Mouse (Mus musculus): ENCODE measurements at regions not wholly inside any gene's neighbourhood (a gene's known extent, or its start where the extent isn't known, plus 50 kb on each side); places are given as distances from the start of the nearest gene placed in this dataset.

- Histone ChIP-seq H3K4me3 (no peak overlapping the region), H3K27me3 (ENCODE audit: control insufficient read depth, insufficient read depth, insufficient read length) (no peaks in the 10 kb centered on the region)
- no peak for TF ChIP-seq MYOG (IDR thresholded peaks at IDR 0.05; ENCODE audit: control insufficient read depth in 1 of 3, insufficient read depth in 1 of 3, insufficient read length in 2 of 3, low read depth in 2 of 3)
- TF ChIP-seq CEBPB (IDR thresholded peaks at IDR 0.05; ENCODE audit: insufficient read depth, poor library complexity, severe bottlenecking): no peak
- no peak for TF ChIP-seq USF1 (IDR thresholded peaks at IDR 0.05; ENCODE audit: low read depth)
- no peak for TF ChIP-seq POLR2AphosphoS2 (IDR thresholded peaks at IDR 0.05; ENCODE audit: insufficient read length, low read depth)
- TF ChIP-seq MYOD1 (IDR thresholded peaks at IDR 0.05; ENCODE audit: control insufficient read depth in 1 of 3, insufficient read length in 2 of 3, low read depth in 2 of 3): no peak
- TF ChIP-seq E2F4 (IDR thresholded peaks at IDR 0.05; ENCODE audit: insufficient read depth): no peak
- TF ChIP-seq POLR2A (IDR thresholded peaks at IDR 0.05; ENCODE audit: insufficient read length, low read depth): no peak
- no peak for TF ChIP-seq SRF (IDR thresholded peaks at IDR 0.05; ENCODE audit: control insufficient read depth, insufficient read length, low read depth)
- no peak for TF ChIP-seq REST (IDR thresholded peaks at IDR 0.05; ENCODE audit: insufficient read depth, insufficient read length)
- TF ChIP-seq MAX (IDR thresholded peaks at IDR 0.05; ENCODE audit: low read depth): no peak
- no peak for TF ChIP-seq TCF3 (IDR thresholded peaks at IDR 0.05; ENCODE audit: insufficient read length, low read depth)
- no peak for TF ChIP-seq TCF12 (IDR thresholded peaks at IDR 0.05; ENCODE audit: insufficient read depth, poor library complexity, severe bottlenecking)
Observed at GRCm38 (mm10) chr16:92889537-92889936, 63.6 kb upstream of the Runx1 start.

GRCm38 (mm10) chr16:92886226-92886625, 60.3 kb upstream of the Runx1 start:
- H3K27me3 ChIP-seq (ENCODE audit: control insufficient read depth, insufficient read depth, insufficient read length): no peaks in the 10 kb centered on the region
- H3ac ChIP-seq (ENCODE audit: control insufficient read depth, insufficient read length): no peak overlapping the region
- no peak overlapping the region for H3K4me2 ChIP-seq (ENCODE audit: low read depth)

More at GRCm38 (mm10) chr16:92889537-92889936, 63.6 kb upstream of the Runx1 start:
- no peak overlapping the region for H3K4me2 ChIP-seq (ENCODE audit: low read depth)
- no peaks in the 10 kb centered on the region for H3K36me3 ChIP-seq (ENCODE audit: control insufficient read depth, insufficient read depth)
- no peak overlapping the region for H3ac ChIP-seq (ENCODE audit: control insufficient read depth, insufficient read length)
- no peaks in the 10 kb centered on the region for H3K79me2 ChIP-seq (ENCODE audit: control insufficient read depth, insufficient read depth)

GRCm38 (mm10) chr16:92883821-92884272, 57.9 kb upstream of the Runx1 start:
- TF ChIP-seq CEBPB (IDR thresholded peaks at IDR 0.05; ENCODE audit: insufficient read depth, poor library complexity, severe bottlenecking) (no peak), SRF (IDR thresholded peaks at IDR 0.05; ENCODE audit: control insufficient read depth, insufficient read length, low read depth) (no peak), MYOD1 (IDR thresholded peaks at IDR 0.05; ENCODE audit: control insufficient read depth in 1 of 3, insufficient read length in 2 of 3, low read depth in 2 of 3) (no peak), TCF3 (IDR thresholded peaks at IDR 0.05; ENCODE audit: insufficient read length, low read depth) (no peak), E2F4 (IDR thresholded peaks at IDR 0.05; ENCODE audit: insufficient read depth) (no peak), POLR2A (IDR thresholded peaks at IDR 0.05; ENCODE audit: insufficient read length, low read depth) (no peak), MYOG (IDR thresholded peaks at IDR 0.05; ENCODE audit: control insufficient read depth in 1 of 3, insufficient read depth in 1 of 3, insufficient read length in 2 of 3, low read depth in 2 of 3) (no peak), TCF12 (IDR thresholded peaks at IDR 0.05; ENCODE audit: insufficient read depth, poor library complexity, severe bottlenecking) (no peak), POLR2AphosphoS2 (IDR thresholded peaks at IDR 0.05; ENCODE audit: insufficient read length, low read depth) (no peak), USF1 (IDR thresholded peaks at IDR 0.05; ENCODE audit: low read depth) (no peak), MAX (IDR thresholded peaks at IDR 0.05; ENCODE audit: low read depth) (no peak), REST (IDR thresholded peaks at IDR 0.05; ENCODE audit: insufficient read depth, insufficient read length) (no peak)
- Histone ChIP-seq H3K36me3 (ENCODE audit: control insufficient read depth, insufficient read depth) (no peaks in the 10 kb centered on the region), H3K79me2 (ENCODE audit: control insufficient read depth, insufficient read depth) (no peaks in the 10 kb centered on the region), H3K27me3 (ENCODE audit: control insufficient read depth, insufficient read depth, insufficient read length) (no peaks in the 10 kb centered on the region), H3K4me2 (ENCODE audit: low read depth) (no peak overlapping the region), H3K4me3 (no peak overlapping the region), H3ac (ENCODE audit: control insufficient read depth, insufficient read length) (no peak overlapping the region)

More at GRCm38 (mm10) chr16:92886226-92886625, 60.3 kb upstream of the Runx1 start:
- Histone ChIP-seq H3K79me2 (ENCODE audit: control insufficient read depth, insufficient read depth) (no peaks in the 10 kb centered on the region), H3K36me3 (ENCODE audit: control insufficient read depth, insufficient read depth) (no peaks in the 10 kb centered on the region), H3K4me3 (no peak overlapping the region)
- TF ChIP-seq POLR2A (IDR thresholded peaks at IDR 0.05; ENCODE audit: insufficient read length, low read depth) (no peak), TCF12 (IDR thresholded peaks at IDR 0.05; ENCODE audit: insufficient read depth, poor library complexity, severe bottlenecking) (no peak), MYOD1 (IDR thresholded peaks at IDR 0.05; ENCODE audit: control insufficient read depth in 1 of 3, insufficient read length in 2 of 3, low read depth in 2 of 3) (no peak), MYOG (IDR thresholded peaks at IDR 0.05; ENCODE audit: control insufficient read depth in 1 of 3, insufficient read depth in 1 of 3, insufficient read length in 2 of 3, low read depth in 2 of 3) (no peak), SRF (IDR thresholded peaks at IDR 0.05; ENCODE audit: control insufficient read depth, insufficient read length, low read depth) (no peak), TCF3 (IDR thresholded peaks at IDR 0.05; ENCODE audit: insufficient read length, low read depth) (no peak), REST (IDR thresholded peaks at IDR 0.05; ENCODE audit: insufficient read depth, insufficient read length) (no peak), USF1 (IDR thresholded peaks at IDR 0.05; ENCODE audit: low read depth) (no peak), MAX (IDR thresholded peaks at IDR 0.05; ENCODE audit: low read depth) (no peak), CEBPB (IDR thresholded peaks at IDR 0.05; ENCODE audit: insufficient read depth, poor library complexity, severe bottlenecking) (no peak), E2F4 (IDR thresholded peaks at IDR 0.05; ENCODE audit: insufficient read depth) (no peak), POLR2AphosphoS2 (IDR thresholded peaks at IDR 0.05; ENCODE audit: insufficient read length, low read depth) (no peak)

- Histone ChIP-seq H3K4me2 (ENCODE audit: low read depth) (no peak overlapping the region), H3K36me3 (ENCODE audit: control insufficient read depth, insufficient read depth) (no peaks in the 10 kb centered on the region), H3K79me2 (ENCODE audit: control insufficient read depth, insufficient read depth) (no peaks in the 10 kb centered on the region), H3ac (ENCODE audit: control insufficient read depth, insufficient read length) (no peak overlapping the region), H3K4me3 (no peak overlapping the region), H3K27me3 (ENCODE audit: control insufficient read depth, insufficient read depth, insufficient read length) (no peaks in the 10 kb centered on the region)
- TF ChIP-seq TCF12 (IDR thresholded peaks at IDR 0.05; ENCODE audit: insufficient read depth, poor library complexity, severe bottlenecking): no peak
- TF ChIP-seq TCF3 (IDR thresholded peaks at IDR 0.05; ENCODE audit: insufficient read length, low read depth): no peak
- TF ChIP-seq USF1 (IDR thresholded peaks at IDR 0.05; ENCODE audit: low read depth): no peak
- TF ChIP-seq POLR2AphosphoS2 (IDR thresholded peaks at IDR 0.05; ENCODE audit: insufficient read length, low read depth): no peak
- no peak for TF ChIP-seq CEBPB (IDR thresholded peaks at IDR 0.05; ENCODE audit: insufficient read depth, poor library complexity, severe bottlenecking)
- TF ChIP-seq MYOD1 (IDR thresholded peaks at IDR 0.05; ENCODE audit: control insufficient read depth in 1 of 3, insufficient read length in 2 of 3, low read depth in 2 of 3): no peak
- TF ChIP-seq MAX (IDR thresholded peaks at IDR 0.05; ENCODE audit: low read depth): no peak
- TF ChIP-seq SRF (IDR thresholded peaks at IDR 0.05; ENCODE audit: control insufficient read depth, insufficient read length, low read depth): no peak
- no peak for TF ChIP-seq REST (IDR thresholded peaks at IDR 0.05; ENCODE audit: insufficient read depth, insufficient read length)
- no peak for TF ChIP-seq MYOG (IDR thresholded peaks at IDR 0.05; ENCODE audit: control insufficient read depth in 1 of 3, insufficient read depth in 1 of 3, insufficient read length in 2 of 3, low read depth in 2 of 3)
- TF ChIP-seq POLR2A (IDR thresholded peaks at IDR 0.05; ENCODE audit: insufficient read length, low read depth): no peak
- TF ChIP-seq E2F4 (IDR thresholded peaks at IDR 0.05; ENCODE audit: insufficient read depth): no peak
Observed at GRCm38 (mm10) chr16:92880356-92881043, 54.6 kb upstream of the Runx1 start.
